Mouse (Mus musculus) ES-Bruce4 (cell line): ENCODE measurements around the gene 1700008O03Rik.
A peak's percentile ranks its signal among the peaks of the same experiment; 100 is the strongest.

Experiments used
- CTCF ChIP-seq: IDR thresholded peaks from one replicate; pipeline ENCODE4 v1.8.1; 2011; ENCODE audit warnings: low read depth, low read length
- POLR2A ChIP-seq: IDR thresholded peaks from one replicate; pipeline ENCODE4 v1.8.1; 2011; ENCODE audit warnings: low read length; ENCODE audit not compliant: insufficient read depth

GRCm38 (mm10) chr7:44411144-44411543 is 25.5 kb upstream of the 1700008O03Rik start:
- TF ChIP-seq CTCF (peak; percentile 25), POLR2A (no peak)
